Mouse (Mus musculus) neural tube, embryonic 10.5 days (tissue): ENCODE data around the gene Spindoc.
A peak's percentile ranks its signal among the peaks of the same experiment; 100 is the strongest.
"Not testable (repeated sequence)": the region's sequence is repeated elsewhere in the genome, so short reads cannot be mapped to it uniquely, and the experiment has no call there.

Experiments
- DNase-seq: peaks from one replicate; pipeline ENCODE4 v3.0.0-alpha.2; 2017; ENCODE audit warnings: low spot score; ENCODE audit errors: extremely low spot score

The Spindoc gene

DNA sequence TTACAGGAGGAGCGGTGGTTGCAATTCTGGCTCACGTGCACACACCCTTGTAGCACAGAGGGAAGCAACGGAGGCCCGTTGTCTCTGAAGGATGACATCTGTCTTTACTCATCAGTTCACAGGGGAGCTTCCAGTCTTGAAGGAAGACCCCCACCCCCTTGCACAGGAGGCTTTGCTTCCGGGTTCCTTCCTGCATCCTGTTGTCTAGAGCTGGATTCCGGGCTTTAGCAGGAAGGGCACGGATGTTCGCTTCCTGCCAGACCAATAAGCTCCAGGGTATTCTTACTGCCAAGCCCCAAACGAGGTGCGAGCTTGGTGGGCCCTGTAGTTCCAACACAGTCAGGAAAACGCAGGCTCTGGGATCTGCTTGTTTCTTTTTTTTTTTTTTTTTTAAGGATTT lies 17.8 kb upstream of the Spindoc start:
- no peak for DNase-seq

DNA sequence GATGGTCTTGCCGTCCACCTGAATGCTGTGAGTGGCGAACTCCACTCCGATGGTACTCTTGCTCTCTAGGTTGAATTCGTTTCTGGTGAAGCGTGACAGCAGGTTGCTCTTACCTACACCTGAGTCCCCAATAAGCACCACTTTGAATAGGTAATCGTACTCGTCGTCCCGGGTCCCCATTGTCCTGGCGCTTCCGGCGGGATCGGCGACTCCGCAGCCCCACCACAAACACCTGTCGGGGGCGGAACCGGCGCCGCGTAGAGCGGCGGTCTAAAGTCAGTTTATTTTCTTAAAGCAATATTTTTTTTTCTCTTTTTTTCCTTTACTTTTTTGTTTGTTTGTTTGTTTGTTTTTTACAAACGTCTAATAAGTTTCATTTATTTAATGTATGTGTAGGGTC lies 16.1 kb upstream of the Spindoc start:
- DNase-seq, result not testable (repeated sequence)

DNA sequence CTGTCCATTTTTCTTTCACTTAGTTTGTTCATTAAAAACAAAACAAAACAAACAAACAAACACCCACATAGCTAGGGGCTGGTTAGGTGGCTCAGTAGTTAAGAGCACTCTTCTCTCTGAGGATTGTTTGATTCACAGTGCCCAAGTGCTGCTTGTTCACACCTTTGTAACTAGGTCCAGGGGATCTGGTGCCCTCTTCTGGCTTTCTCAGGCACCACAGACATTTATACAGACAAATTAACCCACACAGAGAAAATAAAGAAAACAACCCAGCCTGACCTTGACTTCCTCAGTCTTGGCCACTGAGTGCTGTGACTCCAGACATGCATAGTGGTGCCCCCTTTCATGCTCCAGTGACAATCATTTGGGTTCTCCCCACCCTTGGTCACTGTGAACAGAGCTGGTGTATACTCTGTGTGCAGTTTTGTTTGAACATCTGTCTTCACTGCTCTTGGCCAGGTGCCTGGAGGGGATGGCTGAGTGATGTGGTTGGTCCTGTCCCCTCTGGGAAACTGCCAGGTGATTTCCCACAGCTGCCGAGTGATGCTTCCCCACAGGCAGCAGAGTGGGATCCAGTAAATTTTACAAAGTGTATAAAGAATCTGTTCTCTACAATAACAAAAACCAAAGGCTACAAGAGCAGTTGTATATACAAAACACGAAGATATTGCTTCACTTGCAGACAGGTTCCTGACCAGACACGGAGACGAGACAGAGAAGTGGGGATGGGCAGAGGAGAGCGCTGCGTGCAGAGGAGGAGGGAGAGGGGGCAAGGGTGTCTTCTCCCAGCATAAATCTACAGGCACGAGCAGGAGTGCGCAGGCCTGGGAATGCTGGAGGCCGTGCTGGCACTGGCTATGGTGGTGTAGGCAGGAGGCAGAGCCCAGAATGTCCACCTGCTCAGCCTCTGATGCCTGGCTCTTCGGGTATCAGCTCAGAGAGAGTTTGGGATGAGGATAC lies 14.4 kb upstream of the Spindoc start:
- DNase-seq, result not testable (repeated sequence)

DNA sequence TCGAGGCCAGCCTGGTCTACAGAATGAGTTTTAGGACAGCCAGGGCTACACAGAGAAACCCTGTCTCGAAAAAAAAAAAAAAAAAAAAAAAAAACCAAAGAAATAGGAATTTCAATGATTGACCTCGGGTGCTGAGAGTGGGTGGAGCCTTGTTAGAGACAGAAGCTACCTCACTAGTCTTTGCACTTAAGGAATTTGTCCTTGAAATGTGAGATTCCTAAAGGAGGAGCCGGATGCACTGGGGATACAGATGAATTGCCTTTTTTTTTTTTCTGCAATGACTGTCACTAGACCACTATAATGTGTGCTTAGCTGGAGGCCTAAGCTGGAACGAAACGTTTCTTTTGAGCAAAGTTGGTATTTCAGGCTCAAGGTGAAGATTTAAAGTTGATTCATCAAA lies 5.7 kb upstream of the Spindoc start:
- no peak for DNase-seq

DNA sequence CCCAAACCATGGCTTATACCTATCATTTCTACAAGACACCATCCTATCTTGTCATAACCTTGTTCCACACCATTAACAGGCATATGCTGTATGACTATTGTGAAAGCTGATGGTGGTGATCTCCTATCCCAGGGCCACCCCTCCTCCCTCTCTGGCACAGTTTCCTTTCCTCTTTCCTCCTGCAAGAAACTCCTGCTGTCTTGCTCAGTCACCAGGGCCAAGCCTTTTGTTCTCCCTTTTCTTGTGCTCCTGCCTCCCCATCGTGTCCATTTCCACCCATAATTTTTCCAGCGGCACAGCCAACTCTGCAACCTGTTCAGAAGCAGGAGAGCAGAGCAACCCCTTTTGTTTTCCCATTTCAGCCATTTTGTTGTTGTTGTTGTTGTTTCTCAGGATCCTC lies 3.2 kb upstream of the Spindoc start:
- DNase-seq, result no peak

DNA sequence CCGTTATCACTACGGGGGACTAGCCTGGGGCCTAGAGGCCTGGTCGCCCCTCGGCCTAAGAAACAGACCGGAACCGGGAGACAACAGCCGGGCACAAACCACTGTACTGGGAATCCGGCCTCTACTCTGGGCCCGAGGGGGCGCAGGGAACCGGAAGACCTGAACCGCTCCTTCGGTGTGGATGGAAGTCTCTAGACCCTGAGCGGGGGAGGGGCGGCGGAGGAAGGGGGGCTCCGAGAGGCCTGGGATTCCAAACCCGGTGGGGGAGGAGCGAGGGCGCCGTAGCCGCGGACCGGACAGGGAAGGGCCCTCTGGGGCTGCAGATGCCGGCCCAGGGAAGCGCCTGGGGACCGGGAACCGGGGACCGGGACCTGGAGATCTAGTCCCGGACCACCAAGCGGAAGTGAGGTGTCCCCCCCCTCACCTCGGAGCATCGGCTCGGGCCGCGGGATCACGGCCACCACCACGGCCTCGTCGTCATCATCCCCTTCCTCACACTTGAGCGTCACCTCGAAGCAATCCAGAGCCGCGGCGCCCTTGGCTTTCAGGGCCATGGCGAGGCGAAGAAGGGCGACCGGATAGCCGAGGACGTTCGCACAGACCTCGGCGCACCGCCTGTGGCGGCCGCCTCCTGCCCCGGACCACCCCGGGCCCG lies 419 bp downstream of the Spindoc start:
- DNase-seq, result peak; percentile 83

DNA sequence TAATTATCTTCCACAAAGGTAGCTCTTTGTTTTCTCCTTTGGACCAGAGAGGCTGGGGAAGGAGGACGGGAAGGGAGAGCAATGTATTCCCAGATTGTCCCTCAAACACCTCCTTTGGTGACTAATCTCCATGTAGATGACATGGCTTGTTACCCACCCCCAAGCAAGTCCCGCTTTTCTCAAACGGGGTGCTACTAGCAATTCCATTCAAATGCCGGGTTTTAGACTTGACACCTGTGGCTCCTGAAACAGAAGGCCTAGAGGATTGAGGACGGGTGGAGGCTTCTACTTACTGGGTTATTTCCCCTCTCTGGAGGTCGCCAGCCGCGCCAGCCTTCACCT lies 917 bp downstream of the Spindoc start:
- DNase-seq, result no peak

DNA sequence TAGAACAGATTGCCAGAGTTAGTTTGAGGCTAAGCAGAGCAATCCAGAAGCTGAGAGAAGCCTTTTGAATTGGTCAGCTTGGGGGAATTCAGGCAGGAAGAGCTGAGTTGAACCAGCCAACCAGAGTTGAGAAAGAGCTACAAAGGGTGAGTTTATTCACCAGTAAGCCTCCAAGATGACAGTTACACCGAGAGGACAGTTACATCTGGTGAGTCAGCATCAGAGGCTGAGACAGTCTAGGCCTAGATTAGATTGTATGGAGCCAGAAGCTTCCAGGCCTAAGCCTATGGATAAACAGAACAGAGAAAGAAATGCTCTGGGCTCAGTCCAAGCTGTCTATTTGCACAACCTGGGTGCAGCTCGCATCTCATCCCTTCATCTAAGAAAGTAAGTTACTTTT lies 5.2 kb downstream of the Spindoc start:
- no peak for DNase-seq

DNA sequence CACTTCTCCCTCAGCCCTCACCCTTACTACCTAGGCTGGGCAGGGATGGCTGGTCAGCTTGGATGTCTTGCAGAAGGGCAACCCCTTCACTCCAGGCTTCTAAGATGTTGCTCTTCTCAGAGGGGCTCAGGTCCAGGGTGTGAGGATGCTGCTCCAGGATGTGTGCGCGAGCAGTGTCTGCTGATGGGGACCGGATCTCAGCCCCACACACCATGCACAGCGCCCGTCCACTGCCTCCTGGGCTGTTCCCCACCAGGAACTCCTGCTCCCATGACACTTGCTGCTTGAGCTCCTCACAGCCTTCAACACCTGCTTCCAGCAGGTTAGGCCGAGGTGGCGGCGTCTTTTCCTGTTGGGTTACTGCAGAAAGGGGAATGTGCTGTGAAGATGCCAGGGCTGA lies 8.3 kb downstream of the Spindoc start:
- DNase-seq, result no peak

DNA sequence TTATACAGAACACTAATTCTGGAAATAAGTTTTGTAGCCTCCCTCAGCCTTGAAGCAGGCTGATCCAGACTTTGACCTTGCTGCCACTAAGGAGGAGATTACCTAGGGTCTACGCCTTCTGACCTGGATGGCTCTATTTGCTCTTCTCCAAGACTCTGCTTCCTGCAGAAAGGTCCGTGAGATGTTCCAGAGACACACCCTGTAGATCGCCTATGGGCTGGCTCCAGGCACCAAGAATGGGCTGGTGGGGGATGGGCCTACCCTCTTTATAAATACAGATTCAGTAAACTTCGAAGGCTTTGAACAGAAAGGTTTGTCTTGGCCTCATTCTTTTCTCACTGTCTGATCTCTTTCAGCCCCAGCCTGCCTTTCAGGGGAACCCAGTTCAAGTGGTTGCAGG lies 13.3 kb downstream of the Spindoc start:
- DNase-seq, result not testable (repeated sequence)

DNA sequence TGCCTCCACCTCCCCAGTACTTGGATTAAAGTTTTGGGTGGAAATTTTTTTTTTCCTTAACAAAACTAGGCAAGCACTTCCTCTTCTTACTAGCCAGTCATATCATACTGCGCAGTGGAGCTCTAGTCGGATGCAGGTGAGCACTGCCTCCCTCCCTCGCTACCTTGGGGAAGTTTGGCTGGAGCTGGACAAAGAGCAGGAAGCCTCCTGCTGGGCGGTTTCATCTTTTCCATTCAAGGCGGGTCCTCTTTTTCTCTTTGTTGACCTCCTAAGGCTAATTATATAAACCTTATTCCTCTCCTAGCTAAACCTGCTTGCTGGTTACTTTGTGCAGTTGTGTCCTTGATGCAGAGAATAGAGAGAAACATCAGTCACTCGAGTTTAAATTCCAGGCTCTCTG lies 29.2 kb downstream of the Spindoc start:
- DNase-seq, result no peak

DNA sequence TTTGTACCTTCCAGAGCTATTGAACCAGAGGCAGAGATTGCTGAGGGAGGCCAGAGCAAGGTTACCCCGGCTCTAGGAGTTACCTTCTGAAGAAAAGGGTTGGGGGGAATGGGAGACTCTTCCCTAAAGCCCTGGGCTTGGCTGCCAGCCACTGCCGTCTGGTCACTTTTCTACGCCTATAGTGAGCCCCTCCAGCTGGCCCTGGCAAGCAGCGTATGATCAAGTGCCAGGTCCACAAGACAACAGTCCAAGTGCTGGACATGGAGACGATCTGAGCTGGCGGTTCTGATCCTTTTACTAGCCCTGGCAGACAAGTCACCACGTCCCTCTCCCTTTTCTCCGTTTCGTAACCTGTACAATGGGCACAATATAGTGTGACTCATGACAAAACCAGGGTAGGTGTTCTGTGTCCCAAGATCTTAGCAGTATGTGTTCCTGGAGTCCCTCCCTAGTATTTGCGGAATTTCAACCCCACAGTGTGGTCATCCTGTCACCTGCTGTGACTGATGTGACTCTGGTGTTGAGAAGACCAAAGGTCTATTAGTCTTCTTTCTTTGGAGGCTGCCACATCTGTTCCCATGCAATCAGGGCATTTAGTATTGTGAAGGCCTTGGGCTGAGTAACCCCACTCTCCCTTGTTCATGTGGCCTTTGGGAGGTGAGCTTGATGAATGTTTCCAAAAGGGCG lies 29.8 kb downstream of the Spindoc start:
- DNase-seq, result no peak

DNA sequence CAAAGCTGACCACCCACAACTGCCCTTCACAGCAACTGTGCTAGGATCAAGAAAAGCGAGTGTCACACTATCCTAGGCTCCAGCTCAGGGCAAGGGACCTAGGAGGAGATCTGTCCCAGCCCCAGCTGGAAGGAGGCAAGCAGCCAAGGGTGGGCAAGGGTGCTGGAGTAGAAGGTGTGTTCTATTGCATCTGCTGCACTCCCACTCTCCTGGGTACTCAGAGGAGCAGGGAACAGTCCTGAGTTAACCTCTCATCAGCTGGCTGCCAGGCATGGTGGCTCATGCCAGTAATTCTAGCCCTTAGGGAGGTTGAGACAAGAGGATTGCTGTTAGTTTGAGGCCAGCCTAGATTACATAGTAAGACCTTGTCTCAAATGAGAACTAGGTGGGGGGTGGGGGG lies 32.8 kb downstream of the Spindoc start:
- no peak for DNase-seq

DNA sequence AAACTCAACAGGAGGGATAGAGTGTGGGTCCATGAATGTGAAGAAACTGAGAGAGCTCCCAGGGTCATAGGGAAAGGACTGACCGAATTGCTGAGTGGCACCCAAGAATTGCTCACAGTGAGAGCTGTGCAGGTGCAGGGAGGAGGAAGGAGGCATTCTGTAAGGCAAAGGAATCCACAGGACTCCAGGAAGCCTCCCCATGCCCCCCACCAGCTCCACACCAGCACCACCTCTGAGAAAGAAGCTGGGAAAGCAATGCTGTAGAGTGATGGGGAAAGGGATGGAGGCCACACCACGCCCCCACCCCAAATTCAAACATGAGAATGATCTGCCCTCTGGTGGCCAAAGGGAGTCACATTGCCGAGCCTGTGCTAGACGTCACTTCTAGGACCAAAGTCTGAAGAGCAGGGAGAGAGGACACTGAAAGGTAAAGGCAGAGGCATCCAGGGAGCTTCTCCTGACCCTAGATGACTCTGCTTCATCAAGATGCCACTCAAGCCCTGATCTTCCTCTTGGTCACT lies 37.5 kb downstream of the Spindoc start:
- peak; percentile 71 for DNase-seq

DNA sequence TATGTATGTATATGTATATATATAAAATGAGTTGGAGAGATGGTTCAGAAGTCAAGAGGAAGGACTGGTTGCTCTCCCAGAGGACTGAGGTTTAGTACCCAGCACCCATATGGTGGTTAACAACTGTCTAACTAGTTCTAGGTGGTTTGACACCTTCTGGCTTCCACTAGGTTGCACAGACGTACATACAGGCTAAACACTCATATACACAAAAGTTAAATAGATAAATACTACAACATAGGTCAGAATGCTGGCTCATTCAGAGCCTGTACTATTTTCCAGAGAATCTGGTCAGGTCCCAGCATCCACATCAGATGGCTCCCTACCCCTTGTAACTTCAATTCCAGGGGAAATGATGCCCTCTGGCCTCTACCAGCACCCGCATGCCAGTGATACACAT lies 40.1 kb downstream of the Spindoc start:
- DNase-seq, result no peak

DNA sequence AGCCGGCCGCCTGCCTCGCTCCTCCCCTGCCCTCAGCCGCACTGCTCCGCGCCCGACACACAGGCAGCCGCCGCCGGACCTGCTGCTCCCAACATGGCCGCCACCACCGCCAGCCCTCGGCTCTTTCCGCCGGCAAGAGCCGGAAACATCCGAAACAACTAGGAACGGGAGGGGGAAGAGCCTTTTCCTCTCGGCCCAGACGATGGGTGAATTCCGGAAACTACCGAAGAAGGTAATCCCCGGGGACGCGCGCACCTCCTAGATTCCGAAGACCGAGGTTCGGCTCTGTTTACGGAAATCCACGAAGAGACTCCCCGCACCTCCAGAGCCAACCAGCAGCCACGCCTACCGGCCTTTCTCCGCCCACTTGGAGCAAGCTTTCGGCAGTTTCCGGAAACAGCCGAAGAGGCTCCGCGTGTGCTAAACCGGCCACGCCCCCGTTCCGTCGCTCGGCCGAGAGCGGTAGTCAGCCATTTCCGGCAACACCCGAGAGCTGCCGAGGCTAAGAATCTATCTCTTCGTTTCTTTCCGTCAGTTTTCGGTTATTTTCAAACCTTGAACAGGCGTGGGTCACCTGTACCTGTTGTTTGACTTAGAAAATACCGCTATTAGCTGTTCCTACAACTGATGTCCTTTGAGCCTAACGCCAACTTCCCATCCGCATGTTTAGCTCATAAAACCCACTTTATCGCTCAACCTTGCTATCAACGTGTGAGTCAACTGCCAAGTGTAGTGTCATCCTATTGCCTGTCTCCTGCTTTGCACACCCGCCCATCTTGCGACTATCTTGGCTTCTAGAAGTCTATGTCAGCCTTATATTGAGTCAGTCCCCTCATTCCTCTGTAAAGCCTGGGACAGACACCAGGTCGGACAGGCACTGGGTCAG lies 41.0 kb downstream of the Spindoc start, which contains the start of gene Mark2:
Gene Mark2, minus strand, starts transcription at position 349 of the 886 bp plus-strand sequence.
- DNase-seq, result peak; percentile 98

DNA sequence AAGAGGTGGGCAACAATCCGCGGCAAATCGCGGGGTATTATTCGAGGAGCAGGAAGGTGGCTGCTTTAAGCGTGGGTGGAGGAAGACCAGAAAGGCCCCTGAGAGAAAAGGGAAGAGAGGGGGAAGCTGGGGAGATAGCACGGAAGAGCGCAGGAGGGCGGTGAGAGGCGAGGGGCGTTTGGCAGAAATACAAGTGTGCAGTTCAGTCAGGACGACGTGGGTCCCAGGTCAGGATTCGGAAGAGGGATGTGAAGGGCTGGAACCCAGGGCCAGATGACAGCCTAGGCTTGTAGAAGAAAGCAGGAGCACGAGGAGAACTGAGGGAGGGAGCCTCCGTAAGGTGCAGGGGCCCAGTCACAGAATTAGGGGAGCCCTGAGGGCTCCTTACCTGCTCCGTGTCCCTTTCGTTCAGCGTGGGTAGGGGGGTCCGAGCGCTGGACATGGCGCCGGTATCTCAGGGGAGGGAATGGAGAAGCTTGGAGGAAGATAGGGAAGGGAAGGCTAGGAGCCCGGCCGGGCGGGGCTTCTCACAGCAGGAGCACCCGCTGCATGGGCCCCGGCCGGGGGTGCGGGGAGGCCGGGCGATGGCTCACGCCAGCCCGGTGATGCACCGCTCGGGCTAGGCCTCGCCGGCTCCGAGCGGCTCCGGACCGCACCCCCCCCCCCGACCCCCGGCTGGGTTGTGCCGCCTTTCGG lies 41.9 kb downstream of the Spindoc start:
- no peak for DNase-seq

DNA sequence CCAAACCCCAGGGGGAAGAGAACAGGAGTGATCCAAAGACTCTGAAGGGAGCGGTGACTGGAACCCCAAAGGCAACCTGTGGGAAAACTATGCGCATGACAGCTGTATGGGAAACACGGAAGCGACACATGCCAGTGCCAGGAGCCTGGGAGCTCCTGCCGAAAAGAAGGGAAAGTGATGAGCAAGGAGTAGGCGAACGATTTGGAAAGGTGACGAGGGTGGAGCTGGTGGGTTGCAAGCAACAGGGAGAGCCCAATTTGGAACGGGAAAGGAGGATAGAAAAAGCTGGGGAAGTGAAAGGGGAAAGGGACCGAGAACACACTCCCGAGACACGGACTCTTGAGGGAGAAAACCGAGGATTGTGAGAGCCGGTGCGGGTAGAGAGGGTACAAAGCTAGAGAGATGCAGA lies 42.4 kb downstream of the Spindoc start:
- DNase-seq, result peak; percentile 30

DNA sequence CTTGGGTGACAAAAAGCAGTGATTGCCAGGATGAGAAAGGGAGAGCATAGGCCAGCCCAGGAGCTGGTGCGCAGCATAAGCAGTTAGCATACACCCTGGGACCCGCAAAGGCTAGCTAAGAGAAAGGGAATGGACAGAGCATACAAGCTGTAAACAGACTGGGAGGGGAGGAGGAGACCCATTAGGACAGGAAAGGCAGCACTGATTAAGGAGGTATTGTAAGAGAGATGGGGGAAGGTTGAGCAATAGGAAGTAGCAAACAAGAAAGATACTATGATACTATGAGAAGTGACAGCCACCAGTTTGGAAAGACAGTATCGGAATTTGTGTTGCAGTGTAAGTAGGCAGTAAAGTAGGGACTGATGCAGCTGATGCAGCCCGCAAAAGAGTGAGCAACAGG lies 42.9 kb downstream of the Spindoc start:
- no peak for DNase-seq

DNA sequence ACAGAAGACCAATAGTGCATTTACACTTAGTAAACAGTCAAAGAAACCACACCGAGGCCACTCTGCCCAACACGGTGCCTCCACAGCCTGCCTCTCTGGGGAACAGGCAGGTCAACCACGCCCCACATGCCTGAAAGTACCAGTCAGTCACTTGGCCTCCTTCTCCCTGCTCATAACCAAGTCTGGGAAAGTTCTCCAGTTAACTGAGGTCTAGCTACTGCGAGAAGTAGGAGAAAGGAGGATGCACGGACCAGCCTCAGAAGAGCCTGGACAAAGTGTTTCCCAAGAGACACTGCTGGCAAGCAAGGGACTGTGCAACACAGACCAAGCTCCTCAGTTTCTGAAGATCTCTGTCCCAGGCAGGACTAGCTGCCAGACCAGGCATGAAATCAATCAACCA lies 43.8 kb downstream of the Spindoc start:
- no peak for DNase-seq
